Mouse (Mus musculus): ENCODE measurements around the gene Gpr83.
A peak's percentile ranks its signal among the peaks of the same experiment; 100 is the strongest.
"Not testable (repeated sequence)": the region's sequence is repeated elsewhere in the genome, so short reads cannot be mapped to it uniquely, and the experiment has no call there.

Gpr83 gene

GRCm38 (mm10) chr9:14868326-14868725, 8.3 kb downstream of the Gpr83 start:
- no peak for DNase-seq (ENCODE audit: low read depth)

GRCm38 (mm10) chr9:14870377-14870776, 10.4 kb downstream of the Gpr83 start:
- no peak for DNase-seq (ENCODE audit: low read depth)

GRCm38 (mm10) chr9:14870802-14871201, 10.8 kb downstream of the Gpr83 start:
- no peak for DNase-seq (ENCODE audit: low read depth)

- no peak for DNase-seq (ENCODE audit: low read depth)
Observed at GRCm38 (mm10) chr9:14871536-14871935, 11.5 kb downstream of the Gpr83 start.

- DNase-seq (ENCODE audit: low read depth): no peak
Observed at GRCm38 (mm10) chr9:14872181-14872930, 12.3 kb downstream of the Gpr83 start.

- DNase-seq (ENCODE audit: low read depth): no peak
Observed at GRCm38 (mm10) chr9:14875743-14876507, 15.9 kb downstream of the Gpr83 start.

- not testable (repeated sequence) for DNase-seq (ENCODE audit: low read depth)
Observed at GRCm38 (mm10) chr9:14876566-14876965, 16.6 kb downstream of the Gpr83 start.

- peak; percentile 50 for DNase-seq (ENCODE audit: low read depth)
Observed at GRCm38 (mm10) chr9:14884641-14885040, 24.6 kb downstream of the Gpr83 start.

GRCm38 (mm10) chr9:14885151-14885550, 25.1 kb downstream of the Gpr83 start:
- peak; percentile 37 for DNase-seq (ENCODE audit: low read depth)

- no peak for DNase-seq (ENCODE audit: low read depth)
Observed at GRCm38 (mm10) chr9:14885954-14886353, 25.9 kb downstream of the Gpr83 start.

- no peak for DNase-seq (ENCODE audit: low read depth)
Observed at GRCm38 (mm10) chr9:14887787-14888382, 27.9 kb downstream of the Gpr83 start.

- no peak for DNase-seq (ENCODE audit: low read depth)
Observed at GRCm38 (mm10) chr9:14888671-14889070, 28.7 kb downstream of the Gpr83 start.

- no peak for DNase-seq (ENCODE audit: low read depth)
Observed at GRCm38 (mm10) chr9:14890699-14891098, 30.7 kb downstream of the Gpr83 start.

GRCm38 (mm10) chr9:14891891-14892290, 31.9 kb downstream of the Gpr83 start:
- no peak for DNase-seq (ENCODE audit: low read depth)

- peak; percentile 16 for DNase-seq (ENCODE audit: low read depth)
Observed at GRCm38 (mm10) chr9:14893388-14893787, 33.4 kb downstream of the Gpr83 start.

- DNase-seq (ENCODE audit: low read depth): peak; percentile 5
Observed at GRCm38 (mm10) chr9:14894628-14895027, 34.6 kb downstream of the Gpr83 start.

- DNase-seq (ENCODE audit: low read depth): no peak
Observed at GRCm38 (mm10) chr9:14895237-14895835, 35.3 kb downstream of the Gpr83 start.

GRCm38 (mm10) chr9:14897102-14897501, 37.1 kb downstream of the Gpr83 start:
- DNase-seq (ENCODE audit: low read depth): no peak

GRCm38 (mm10) chr9:14901757-14902156, 41.7 kb downstream of the Gpr83 start:
- no peak for DNase-seq (ENCODE audit: low read depth)

- DNase-seq (ENCODE audit: low read depth): no peak
Observed at GRCm38 (mm10) chr9:14902416-14902815, 42.4 kb downstream of the Gpr83 start.

- DNase-seq (ENCODE audit: low read depth): no peak
Observed at GRCm38 (mm10) chr9:14903006-14903405, 43.0 kb downstream of the Gpr83 start.

GRCm38 (mm10) chr9:14903581-14904378, 43.8 kb downstream of the Gpr83 start, which contains the start of gene Izumo1r:
Gene Izumo1r (minus strand): TSS chr9:14903949.
- no peak for DNase-seq (ENCODE audit: low read depth)
